Mouse (Mus musculus) heart, embryonic 11.5 days (tissue): ENCODE results near the gene Gm38100. TPM values are rescaled to one million over a fixed set of nuclear protein-coding genes. Genes with fewer than 3 reads are reported as not detected.

Experiments
- ATAC-seq: fragments of 200-750 bp; cut with Nextera tagmentation; replicated peaks from 2 replicates; pipeline ENCODE4 v1.8.0; 2017; ENCODE audit warnings: moderate library complexity; ENCODE audit not compliant: insufficient number of reproducible peaks, low FRiP score, low TSS enrichment
- H3K27ac ChIP-seq: fragments of 300-500 bp; sonication (generic); 2 replicates; pipeline ENCODE4 v1.5.1; 2014; ENCODE audit warnings: mild to moderate bottlenecking, low read depth, low read length
- H3K27me3 ChIP-seq: fragments of 300-500 bp; sonication (generic); 2 replicates; pipeline ENCODE4 v1.6.1; 2014; ENCODE audit warnings: mild to moderate bottlenecking, low read length, mixed read lengths; ENCODE audit not compliant: control insufficient read depth, insufficient read depth
- H3K36me3 ChIP-seq: fragments of 300-500 bp; sonication (generic); 2 replicates; pipeline ENCODE4 v1.6.1; 2014; ENCODE audit warnings: mild to moderate bottlenecking, low read length, moderate library complexity, mixed read lengths; ENCODE audit not compliant: control insufficient read depth, insufficient read depth
- H3K4me1 ChIP-seq: fragments of 300-500 bp; sonication (generic); 2 replicates; pipeline ENCODE4 v1.6.1; 2014; ENCODE audit warnings: low read length; ENCODE audit not compliant: control insufficient read depth, insufficient read depth
- H3K4me2 ChIP-seq: fragments of 300-500 bp; sonication (generic); 2 replicates; pipeline ENCODE4 v1.6.1; 2014; ENCODE audit warnings: mild to moderate bottlenecking, moderate library complexity
- H3K4me3 ChIP-seq: fragments of 300-500 bp; sonication (generic); 2 replicates; pipeline ENCODE4 v1.5.1; 2014; ENCODE audit warnings: low read depth, low read length
- H3K9ac ChIP-seq: fragments of 300-500 bp; sonication (generic); 2 replicates; pipeline ENCODE4 v1.6.1; 2014; ENCODE audit warnings: mild to moderate bottlenecking, low read depth, low read length, moderate library complexity
- H3K9me3 ChIP-seq: fragments of 300-500 bp; sonication (generic); replicated peaks from 2 replicates; pipeline ENCODE4 v1.6.1; 2016; ENCODE audit warnings: low read length; ENCODE audit not compliant: control insufficient read depth
- WGBS: fragments of 180-500 bp; shearing (Covaris S2); extraction: QIAGEN DNeasy Blood & Tissue Kit; methylation state at CpG from one replicate; pipeline ENCODE4 v1.1.7; 2014; ENCODE audit not compliant: insufficient replicate concordance; 5-methylcytosine and 5-hydroxymethylcytosine counted together
- polyA plus RNA-seq: library from polyadenylated mRNA; unstranded; fragments of >200 nt; fragmentation: Nextera tagmentation; extraction: Ambion mirVana; gene quantifications from 2 replicates; pipeline ENCODE4 v1.2.1, GENCODE M21; 2014

The Gm38100 gene
- polyA plus RNA-seq, 1 experiment from 2014 or later = not detected

- H3K9ac ChIP-seq = no peak overlapping the region
- ATAC-seq = no peak
- WGBS = 72% methylated on average over 4 of the region's 4 CpGs
These were observed 26.7 kb downstream of the Gm38100 start for GRCm38 (mm10) chr1:175946718-175947315.

GRCm38 (mm10) chr1:175950421-175950820 lies 30.3 kb downstream of the Gm38100 start:
- no peaks in the 10 kb centered on the region for H3K9me3 ChIP-seq
- ATAC-seq = no peak
- no peaks in the 10 kb centered on the region for H3K27me3 ChIP-seq
- H3K4me2 ChIP-seq = no peak overlapping the region
- no peak overlapping the region for H3K9ac ChIP-seq
- H3K27ac ChIP-seq = no peak overlapping the region
- no peaks in the 10 kb centered on the region for H3K36me3 ChIP-seq
- no peaks in the 10 kb centered on the region for H3K4me1 ChIP-seq
- WGBS = 69% methylated on average over 3 of the region's 3 CpGs
- H3K4me3 ChIP-seq = no peak overlapping the region

More at GRCm38 (mm10) chr1:175946718-175947315, 26.7 kb downstream of the Gm38100 start:
- Histone ChIP-seq H3K4me2 (no peak overlapping the region), H3K36me3 (no peaks in the 10 kb centered on the region), H3K4me1 (no peaks in the 10 kb centered on the region), H3K9me3 (no peaks in the 10 kb centered on the region), H3K27me3 (no peaks in the 10 kb centered on the region), H3K27ac (no peak overlapping the region), H3K4me3 (no peak overlapping the region)

- Histone ChIP-seq H3K9me3 (no peaks in the 10 kb centered on the region), H3K4me3 (no peak overlapping the region), H3K4me2 (no peak overlapping the region), H3K27ac (no peak overlapping the region), H3K36me3 (no peaks in the 10 kb centered on the region), H3K27me3 (no peaks in the 10 kb centered on the region), H3K4me1 (no peaks in the 10 kb centered on the region), H3K9ac (no peak overlapping the region)
- no peak for ATAC-seq
- WGBS = 86% methylated on average over 2 of the region's 2 CpGs
These were observed 30.7 kb downstream of the Gm38100 start for GRCm38 (mm10) chr1:175950851-175951250.

- no peak overlapping the region for H3K4me3 ChIP-seq
- ATAC-seq = no peak
- no peaks in the 10 kb centered on the region for H3K9me3 ChIP-seq
- no peaks in the 10 kb centered on the region for H3K36me3 ChIP-seq
- H3K27me3 ChIP-seq = no peaks in the 10 kb centered on the region
- no peaks in the 10 kb centered on the region for H3K4me1 ChIP-seq
- 72% methylated on average over 2 of the region's 2 CpGs for WGBS
- no peak overlapping the region for H3K27ac ChIP-seq
- no peak overlapping the region for H3K4me2 ChIP-seq
- H3K9ac ChIP-seq = no peak overlapping the region
These were observed 41.7 kb downstream of the Gm38100 start for GRCm38 (mm10) chr1:175961786-175962185.

- H3K4me1 ChIP-seq = no peaks in the 10 kb centered on the region
- no peak for ATAC-seq
These were observed 47.0 kb downstream of the Gm38100 start for GRCm38 (mm10) chr1:175967004-175967745.

GRCm38 (mm10) chr1:175970710-175971109 lies 50.6 kb downstream of the Gm38100 start:
- WGBS = 80% methylated on average over 5 of the region's 5 CpGs
- H3K27me3 ChIP-seq = no peaks in the 10 kb centered on the region
- no peak overlapping the region for H3K27ac ChIP-seq
- H3K4me2 ChIP-seq = no peak overlapping the region
- no peak overlapping the region for H3K9ac ChIP-seq
- H3K9me3 ChIP-seq = no peaks in the 10 kb centered on the region
- no peaks in the 10 kb centered on the region for H3K4me1 ChIP-seq
- ATAC-seq = no peak
- H3K36me3 ChIP-seq = no peaks in the 10 kb centered on the region
- H3K4me3 ChIP-seq = no peak overlapping the region

More at GRCm38 (mm10) chr1:175967004-175967745, 47.0 kb downstream of the Gm38100 start:
- no peak overlapping the region for H3K9ac ChIP-seq
- no peaks in the 10 kb centered on the region for H3K27me3 ChIP-seq
- WGBS = 89% methylated on average over 5 of the region's 5 CpGs
- H3K4me3 ChIP-seq = no peak overlapping the region
- H3K36me3 ChIP-seq = no peaks in the 10 kb centered on the region
- no peak overlapping the region for H3K4me2 ChIP-seq
- H3K9me3 ChIP-seq = no peaks in the 10 kb centered on the region
- H3K27ac ChIP-seq = no peak overlapping the region

Other genes starting within 250 kb of the Gm38100 start
- gene Opn3, start 227.6 kb upstream of the Gm38100 start, polyA plus RNA-seq = 12.5 and 15.0 TPM in 2 replicates
- 6.8 and 7.4 TPM in 2 replicates for gene Chml, start 227.4 kb upstream of the Gm38100 start, polyA plus RNA-seq
- not detected in 2 replicates for gene Wdr64, start 221.7 kb upstream of the Gm38100 start, polyA plus RNA-seq
- gene Exo1, start 39.7 kb upstream of the Gm38100 start, polyA plus RNA-seq = 53.0 and 60.3 TPM in 2 replicates
- gene Rbm8a2, start 58.8 kb downstream of the Gm38100 start, polyA plus RNA-seq = 0.17 and 0.83 TPM in 2 replicates